In the genomic region with DNA sequence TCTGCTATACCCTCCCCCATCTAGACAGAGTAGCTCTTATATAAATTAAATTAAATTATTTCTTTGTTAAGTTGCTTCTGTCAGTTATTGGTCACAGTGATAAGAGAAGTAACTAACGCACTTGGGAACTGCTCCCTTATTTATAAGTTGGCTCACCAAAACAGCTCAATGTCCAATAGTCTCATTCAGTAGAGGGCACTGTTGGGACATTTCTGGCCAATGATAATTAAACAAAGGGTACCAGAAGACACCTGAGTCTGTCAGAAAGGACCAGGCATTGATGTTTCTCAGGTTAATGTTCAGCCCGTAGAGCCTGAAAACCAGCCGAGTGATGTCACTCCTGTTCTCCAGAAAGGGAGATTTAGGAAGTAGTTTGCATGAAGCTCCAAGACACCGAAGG, we compare ENCODE assay signal across 21 mouse cellular contexts.
DNase-seq lines count a peak whose midpoint lies in the region; ATAC-seq and TF ChIP-seq lines count a peak whose summit lies in the region.
"Had no signal": no experiment of that assay in that cellular context is flagged by ENCODE, and none has a peak within 500 bp of the region (broad histone marks: within the 10 kb centered on the region; RNA-seq: fewer than 3 reads in every experiment).

No protein-coding gene starts in this region.

- H3K27ac ChIP-seq in heart, postnatal 0 days (ENCODE audit: low read depth), result no peak overlapping the region
- H3K27ac ChIP-seq in heart, embryonic 12.5 days (ENCODE audit: poor library complexity, severe bottlenecking), result no peak overlapping the region
- no peak overlapping the region for H3K27ac ChIP-seq in layer of hippocampus, adult 2 months
- no peak overlapping the region for H3K27ac ChIP-seq in CH12.LX (ENCODE audit: insufficient read depth, low read depth)
- H3K27ac ChIP-seq: embryonic facial prominence, embryonic 10.5 days; embryonic facial prominence, embryonic 12.5 days; forebrain, embryonic 13.5 days; forebrain, embryonic 15.5 days had no signal

- WGBS in heart, postnatal 0 days, result 76% methylated on average over 4 of the region's 4 CpGs
- WGBS in heart, embryonic 12.5 days, result 83% methylated on average over 4 of the region's 4 CpGs

- no peak overlapping the region for H3K4me2 ChIP-seq in heart, postnatal 0 days (ENCODE audit: low read depth, low read length)
- H3K4me2 ChIP-seq in heart, embryonic 12.5 days, result no peak overlapping the region
- H3K4me2 ChIP-seq in CH12.LX (ENCODE audit: insufficient read depth, low read depth, poor library complexity, severe bottlenecking), result no peak overlapping the region
- H3K4me2 ChIP-seq: embryonic facial prominence, embryonic 12.5 days; forebrain, embryonic 13.5 days; forebrain, embryonic 15.5 days had no signal

- no peak overlapping the region for H3K4me3 ChIP-seq in heart, postnatal 0 days (ENCODE audit: low read depth, low read length)
- no peak overlapping the region for H3K4me3 ChIP-seq in heart, embryonic 12.5 days
- H3K4me3 ChIP-seq in layer of hippocampus, adult 2 months, result no peak overlapping the region
- no peak overlapping the region for H3K4me3 ChIP-seq in CH12.LX (replicated peaks in 1 of 3; ENCODE audit: low read depth in 2 of 3, low read length in 2 of 3, poor library complexity in 1 of 3)
- H3K4me3 ChIP-seq: embryonic facial prominence, embryonic 10.5 days; embryonic facial prominence, embryonic 12.5 days; forebrain, embryonic 13.5 days; forebrain, embryonic 15.5 days had no signal

- TF ChIP-seq POLR2A in CH12.LX (IDR thresholded peaks at IDR 0.05; ENCODE audit: low read depth, low read length), result no peak

- TF ChIP-seq RAD21 in CH12.LX (IDR thresholded peaks at IDR 0.05; ENCODE audit: low read depth, low read length), result peak; percentile 53

- H3K4me1 ChIP-seq in heart, postnatal 0 days (ENCODE audit: control insufficient read depth, insufficient read depth), result no peaks in the 10 kb centered on the region
- H3K4me1 ChIP-seq in heart, embryonic 12.5 days (replicated peaks), result no peaks in the 10 kb centered on the region
- H3K4me1 ChIP-seq in CH12.LX (ENCODE audit: control insufficient read depth in 1 of 2, insufficient read depth in 2 of 2), result no peaks in the 10 kb centered on the region
- H3K4me1 ChIP-seq: embryonic facial prominence, embryonic 10.5 days; embryonic facial prominence, embryonic 12.5 days; forebrain, embryonic 13.5 days; forebrain, embryonic 15.5 days had no signal

- no peaks in the 10 kb centered on the region for H3K27me3 ChIP-seq in heart, postnatal 0 days (ENCODE audit: control insufficient read depth, insufficient read depth, low read length)
- H3K27me3 ChIP-seq in heart, embryonic 12.5 days (replicated peaks), result no peaks in the 10 kb centered on the region
- H3K27me3 ChIP-seq in CH12.LX (replicated peaks), result peaks cover 39% of the 10 kb centered on the region
- H3K27me3 ChIP-seq: embryonic facial prominence, embryonic 12.5 days; forebrain, embryonic 13.5 days; forebrain, embryonic 15.5 days; Patski had no signal

- peak; percentile 22; the same call in 1 of the 2 replicates for TF ChIP-seq CTCF in heart, postnatal 0 days (IDR thresholded peaks at IDR 0.05; ENCODE audit: low read depth)
- peak; percentile 40 for TF ChIP-seq CTCF in layer of hippocampus, adult 2 months (conservative IDR thresholded peaks at IDR 0.05)
- peak in 1 of 2 experiments; percentile 59; a peak in 2 of 4 replicates for TF ChIP-seq CTCF in CH12.LX (conservative IDR thresholded peaks at IDR 0.05 in 1 of 2, IDR thresholded peaks at IDR 0.05 in 1 of 2; ENCODE audit: low read depth in 2 of 2, low read length in 2 of 2)

- ATAC-seq in heart, postnatal 0 days (ENCODE audit: insufficient read depth, low read depth), result no peak
- no peak for ATAC-seq in heart, embryonic 12.5 days (ENCODE audit: insufficient number of reproducible peaks, low FRiP score)
- ATAC-seq: activated CD4-positive, CD25-positive, alpha-beta regulatory T cell, adult 4 months; forebrain, embryonic 13.5 days; forebrain, embryonic 15.5 days; Patski had no signal

- H3K79me2 ChIP-seq in CH12.LX (replicated peaks; ENCODE audit: control insufficient read depth, extremely low read depth, insufficient read depth, poor library complexity, severe bottlenecking), result no peaks in the 10 kb centered on the region

- H3K9me3 ChIP-seq in heart, postnatal 0 days (replicated peaks; ENCODE audit: control insufficient read depth, low read length), result no peaks in the 10 kb centered on the region
- no peaks in the 10 kb centered on the region for H3K9me3 ChIP-seq in heart, embryonic 12.5 days (replicated peaks)
- H3K9me3 ChIP-seq in CH12.LX (replicated peaks; ENCODE audit: low read length), result peaks cover 3% of the 10 kb centered on the region
- H3K9me3 ChIP-seq: embryonic facial prominence, embryonic 10.5 days; embryonic facial prominence, embryonic 12.5 days; forebrain, embryonic 13.5 days; forebrain, embryonic 15.5 days had no signal

- intact Hi-C loops in left cerebral cortex, postnatal 36 days (cut with DNase I), result no loop called here

- in situ Hi-C loops in CH12.LX (cut with MboI; ENCODE audit: low pct_ligation_motif_present, low pct_unique_long_range_greater_than_20kb, low sequenced_read_pairs), result no loop called here

- no peaks in the 10 kb centered on the region for H3K36me3 ChIP-seq in heart, postnatal 0 days (replicated peaks; ENCODE audit: control insufficient read depth, insufficient read depth, low read length)
- H3K36me3 ChIP-seq in heart, embryonic 12.5 days, result no peaks in the 10 kb centered on the region
- H3K36me3 ChIP-seq in CH12.LX (replicated peaks in 1 of 2; ENCODE audit: control insufficient read depth in 1 of 2, insufficient read depth in 1 of 2, low read length in 1 of 2), result no peaks in the 10 kb centered on the region
- H3K36me3 ChIP-seq: embryonic facial prominence, embryonic 10.5 days; embryonic facial prominence, embryonic 12.5 days; forebrain, embryonic 15.5 days; G1E had no signal

- DNase-seq in heart, postnatal 0 days (ENCODE audit: low spot score), result no peak
- DNase-seq in layer of hippocampus, adult 2 months (ENCODE audit: low spot score in 2 of 2), result no peak
- no peak for DNase-seq in layer of hippocampus, postnatal 25 days (ENCODE audit: extremely low spot score in 1 of 2, low spot score in 1 of 2)
- peak; percentile 6 for DNase-seq in CH12.LX (ENCODE audit: extremely low read depth)
- no peak for DNase-seq in left cerebral cortex, postnatal 36 days (ENCODE audit: low spot score in 2 of 2)
- DNase-seq: adrenal gland, adult 8-10 months; adrenal gland, postnatal 14 days; adrenal gland, postnatal 36 days; cerebellum, adult 11-12 months; cerebellum, adult 2 months; cerebellum, adult 9-10 months; cerebellum, postnatal 10 days; cerebellum, postnatal 25 days had no signal

- no peak for TF ChIP-seq EP300 in heart, postnatal 0 days (IDR thresholded peaks at IDR 0.05; ENCODE audit: low read depth)
- no peak for TF ChIP-seq EP300 in CH12.LX (IDR thresholded peaks at IDR 0.05; ENCODE audit: low read length)

- no peak overlapping the region for H3K9ac ChIP-seq in heart, postnatal 0 days (replicated peaks; ENCODE audit: low read depth, low read length)
- H3K9ac ChIP-seq in heart, embryonic 12.5 days, result no peak overlapping the region
- no peak overlapping the region for H3K9ac ChIP-seq in CH12.LX (ENCODE audit: insufficient read depth, low read depth)
- H3K9ac ChIP-seq: embryonic facial prominence, embryonic 12.5 days; forebrain, embryonic 13.5 days; forebrain, embryonic 15.5 days had no signal

- dilution Hi-C loops in CH12.LX (cut with MboI; ENCODE audit: extremely low pct_ligation_motif_present, extremely low pct_unique_long_range_greater_than_20kb, low sequenced_read_pairs), result no loop called here

TF ChIP-seq in CH12.LX, 34 proteins besides CTCF, POLR2A, EP300 and RAD21:
- TF ChIP-seq SMC3 (IDR thresholded peaks at IDR 0.05; ENCODE audit: low read depth, low read length) (peak; percentile 50), CHD1 (IDR thresholded peaks at IDR 0.05; ENCODE audit: low read depth, low read length) (no peak)
TF ChIP-seq in CH12.LX: peak in this region for 1.
